Mouse (Mus musculus) heart, adult 2 months (tissue): ENCODE data around the gene A630076J17Rik.
A peak's percentile ranks its signal among the peaks of the same experiment; 100 is the strongest.

Experiments used
- CTCF ChIP-seq: fragments of 200-600 bp; IDR thresholded peaks from 2 replicates; pipeline ENCODE4 v1.8.1; 2022; ENCODE audit warnings: antibody characterized with exemption, mild to moderate bottlenecking, moderate library complexity
- EP300 ChIP-seq: fragments of 200-500 bp; IDR thresholded peaks from 2 replicates; pipeline ENCODE4 v1.6.1; 2011; ENCODE audit warnings: low read depth, low read length, control low read depth; ENCODE audit not compliant: insufficient read depth
- POLR2A ChIP-seq: fragments of 200-500 bp; IDR thresholded peaks from 2 replicates; pipeline ENCODE4 v1.6.1; 2011; ENCODE audit warnings: mild to moderate bottlenecking, low read depth, low read length, control low read depth; ENCODE audit not compliant: insufficient read depth

- TF ChIP-seq CTCF (peak; percentile 95), POLR2A (no peak; the same call in 1 of the 2 replicates), EP300 (peak; percentile 94)
Measured at GRCm38 (mm10) chr3:107233351-107233813, 3.0 kb downstream of the A630076J17Rik start.
